Mouse (Mus musculus) cerebellum, adult 11 months (tissue): ENCODE measurements at regions not wholly inside any gene's neighbourhood (a gene's known extent, or its start where the extent isn't known, plus 50 kb on each side); places are given as distances from the start of the nearest gene placed in this dataset.

Source experiments
- DNase-seq: peaks from one replicate; pipeline ENCODE4 v3.0.0; 2022

GRCm38 (mm10) chr1:122607309-122607708, 1039.5 kb upstream of the Ddx18 start:
- no peak for DNase-seq

GRCm38 (mm10) chr1:122575954-122576353, 1008.2 kb upstream of the Ddx18 start:
- no peak for DNase-seq

GRCm38 (mm10) chr1:122551596-122551995, 983.8 kb upstream of the Ddx18 start:
- no peak for DNase-seq

- DNase-seq: no peak
Measured at GRCm38 (mm10) chr1:122509580-122509979, 941.8 kb upstream of the Ddx18 start.

DNA sequence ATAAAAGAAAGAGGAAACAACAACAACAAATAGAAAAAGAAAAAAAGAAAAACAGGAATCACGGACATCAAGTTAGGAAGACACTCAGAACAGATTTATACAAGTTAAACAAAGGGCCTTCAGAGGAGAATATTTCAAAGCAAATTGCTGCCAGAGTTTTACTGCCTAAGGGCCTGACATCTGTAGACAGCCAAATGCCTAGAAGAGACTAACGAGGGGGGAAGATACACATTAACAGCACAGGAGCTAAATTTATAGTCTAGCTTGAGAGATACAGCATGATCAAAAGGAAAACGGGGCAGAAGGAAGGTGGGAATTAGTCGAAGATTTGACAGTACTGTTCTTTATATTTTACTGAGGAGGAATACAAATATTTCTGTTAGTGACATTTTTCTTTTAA, 933.9 kb upstream of the Ddx18 start:
- no peak for DNase-seq

DNA sequence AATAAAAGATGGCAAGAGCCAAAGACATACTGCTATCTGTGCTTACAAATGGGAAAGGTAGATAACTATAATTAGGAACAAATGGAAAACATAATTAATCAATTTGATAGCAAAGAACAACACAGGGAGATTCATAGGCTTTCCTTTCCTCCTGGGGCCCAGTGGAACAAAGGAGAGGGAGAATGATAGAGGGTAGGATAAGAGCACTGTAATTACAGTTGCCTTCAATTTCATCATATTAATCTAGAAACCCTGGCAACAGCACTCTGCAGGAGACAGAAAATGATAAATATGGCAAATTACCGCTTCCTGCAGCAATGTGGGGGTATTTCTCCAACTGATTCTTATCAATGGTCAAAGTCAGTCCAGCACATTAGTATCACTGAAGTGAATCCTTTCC, 910.2 kb upstream of the Ddx18 start:
- DNase-seq: no peak

GRCm38 (mm10) chr1:122463931-122464330, 896.1 kb upstream of the Ddx18 start:
- DNase-seq: peak; percentile 53

DNA sequence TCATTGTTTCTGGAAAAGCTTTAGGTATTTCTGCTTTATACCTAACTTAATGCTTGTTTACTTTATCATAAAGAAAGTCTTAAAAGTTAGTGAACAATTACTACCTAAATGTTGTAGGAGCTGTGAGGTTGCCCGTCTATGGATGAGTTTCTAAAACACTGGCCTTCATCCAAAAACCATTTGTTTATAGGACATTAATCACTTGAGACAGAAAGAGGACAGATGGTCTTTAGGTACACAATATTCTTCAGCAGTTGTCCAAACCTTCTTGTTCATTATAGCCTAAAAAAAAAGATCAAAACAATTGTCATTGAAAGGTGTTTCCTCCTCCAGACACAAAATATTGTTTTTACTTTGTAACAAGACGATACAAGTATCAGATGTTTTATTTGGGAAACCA, 891.3 kb upstream of the Ddx18 start:
- DNase-seq: no peak

- no peak for DNase-seq
Measured at GRCm38 (mm10) chr1:122454881-122455280, 887.1 kb upstream of the Ddx18 start.

- DNase-seq: no peak
Measured at GRCm38 (mm10) chr1:122453617-122454016, 885.8 kb upstream of the Ddx18 start.

- no peak for DNase-seq
Measured at GRCm38 (mm10) chr1:122439358-122439757, 871.6 kb upstream of the Ddx18 start.

DNA sequence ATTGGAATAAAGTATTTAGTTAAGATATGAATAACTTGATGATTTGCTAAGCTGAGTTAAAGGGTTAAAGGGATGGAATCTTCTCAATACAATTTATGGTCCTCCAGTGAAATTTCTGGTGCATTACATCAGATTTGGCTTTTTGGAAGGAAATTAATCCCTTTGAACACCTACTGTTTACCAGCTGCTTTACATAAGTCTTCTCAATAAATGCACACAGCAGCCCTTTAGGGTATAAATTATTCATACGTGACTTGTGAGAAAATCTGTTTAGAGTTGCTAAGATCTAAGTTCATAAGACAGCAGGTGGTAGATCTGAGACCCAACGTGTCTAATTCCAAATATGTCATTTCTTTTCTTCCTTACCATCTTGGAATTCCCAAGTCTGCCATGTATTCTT, 855.7 kb upstream of the Ddx18 start:
- DNase-seq: no peak

- DNase-seq: no peak
Measured at GRCm38 (mm10) chr1:122396342-122396741, 828.6 kb upstream of the Ddx18 start.

DNA sequence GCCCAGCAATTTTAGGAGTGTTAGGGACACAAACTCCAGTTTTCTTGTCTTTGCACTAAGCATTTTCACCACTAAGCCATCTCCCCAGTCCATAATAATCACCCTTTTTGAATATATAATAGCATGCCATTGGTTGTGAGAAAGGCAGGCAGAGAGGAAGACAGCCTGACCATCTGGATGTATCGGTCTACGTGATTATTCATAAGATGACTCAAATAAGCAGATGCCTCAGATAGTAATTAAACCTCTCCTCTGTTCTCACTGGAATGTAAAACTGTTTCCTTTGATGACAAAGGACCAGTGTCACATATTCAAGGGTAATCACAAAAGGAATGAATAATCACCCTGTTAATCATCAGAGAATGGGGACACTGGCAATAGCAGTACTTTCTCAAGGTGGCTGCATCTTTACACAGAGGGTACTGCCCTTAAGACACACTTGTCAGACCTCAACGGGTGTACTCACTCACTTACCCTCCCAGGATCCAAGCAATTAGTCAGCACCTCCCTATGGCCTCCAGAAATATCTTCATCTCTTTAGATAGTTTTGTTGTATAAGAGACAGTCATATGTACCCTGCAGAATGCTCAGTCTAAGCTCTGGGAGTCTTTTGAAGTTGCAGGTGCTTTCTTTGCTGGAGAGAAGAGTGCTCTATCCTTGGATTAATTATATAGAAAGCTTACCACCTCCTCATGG, 826.0 kb upstream of the Ddx18 start:
- DNase-seq: no peak

GRCm38 (mm10) chr1:122357015-122357414, 789.2 kb upstream of the Ddx18 start:
- DNase-seq: peak; percentile 87

DNA sequence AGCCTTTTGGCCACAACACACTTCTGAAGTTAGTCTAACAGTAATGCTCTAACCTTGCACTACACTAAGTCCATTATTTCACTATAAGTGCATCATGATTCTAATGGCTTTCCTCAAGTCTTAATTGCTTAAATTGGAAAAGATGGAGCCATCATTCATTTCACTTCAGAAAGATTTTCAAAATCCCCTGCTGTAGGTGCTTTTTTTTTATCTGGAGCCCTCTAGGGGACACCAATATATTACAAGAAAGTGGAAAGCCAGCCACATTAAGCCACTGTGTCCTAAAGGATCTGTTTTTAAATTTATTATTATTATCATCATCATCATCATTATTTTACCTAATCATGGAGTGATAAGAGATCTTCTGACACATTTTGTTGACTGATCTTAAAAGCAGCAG, 783.7 kb upstream of the Ddx18 start:
- DNase-seq: no peak

DNA sequence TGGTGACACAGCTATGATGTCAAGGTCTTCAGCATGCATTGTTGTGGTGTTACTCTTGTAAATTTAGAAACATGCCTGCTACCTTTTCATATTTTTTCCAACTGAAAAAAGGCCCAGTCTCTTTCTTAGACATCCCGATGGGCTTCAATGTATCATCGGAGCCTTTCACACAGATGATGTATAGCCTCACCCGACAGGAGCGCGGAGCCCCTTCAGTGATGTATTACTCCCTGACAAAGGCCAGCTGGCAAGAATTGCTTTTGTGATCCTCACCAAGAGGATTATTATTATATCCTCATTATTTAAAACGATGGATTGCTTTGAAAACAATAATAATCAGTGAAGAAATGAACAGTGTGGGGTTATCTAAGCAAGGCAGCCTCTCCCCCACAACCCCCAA, 765.5 kb upstream of the Ddx18 start:
- DNase-seq: no peak

- DNase-seq: no peak
Measured at GRCm38 (mm10) chr1:122328276-122328675, 760.5 kb upstream of the Ddx18 start.
